Mouse (Mus musculus) midbrain, embryonic 12.5 days (tissue): ENCODE data around the gene Erbb4. TPM values are rescaled to one million over a fixed set of nuclear protein-coding genes. Genes with fewer than 3 reads are reported as not detected.

Experiments used
- ATAC-seq: fragments of 200-750 bp; cut with Nextera tagmentation; 2 replicates; pipeline ENCODE4 v1.8.0; 2017; ENCODE audit warnings: low read depth, moderate TSS enrichment, moderate library complexity; ENCODE audit not compliant: low FRiP score
- H3K27ac ChIP-seq: fragments of 300-500 bp; sonication (generic); replicated peaks from 2 replicates; pipeline ENCODE4 v1.5.1; 2016; ENCODE audit warnings: mild to moderate bottlenecking
- H3K27me3 ChIP-seq: fragments of 300-500 bp; sonication (generic); 2 replicates; pipeline ENCODE4 v1.6.1; 2016; ENCODE audit warnings: mild to moderate bottlenecking
- H3K36me3 ChIP-seq: fragments of 300-500 bp; sonication (generic); 2 replicates; pipeline ENCODE4 v1.6.1; 2016
- H3K4me1 ChIP-seq: fragments of 300-500 bp; sonication (generic); 2 replicates; pipeline ENCODE4 v1.6.1; 2016
- H3K4me2 ChIP-seq: fragments of 300-500 bp; sonication (generic); replicated peaks from 2 replicates; pipeline ENCODE4 v1.6.1; 2016; ENCODE audit warnings: mild to moderate bottlenecking, moderate library complexity
- H3K4me3 ChIP-seq: fragments of 300-500 bp; sonication (generic); 2 replicates; pipeline ENCODE4 v1.5.1; 2016; ENCODE audit warnings: mild to moderate bottlenecking
- H3K9ac ChIP-seq: fragments of 300-500 bp; sonication (generic); replicated peaks from 2 replicates; pipeline ENCODE4 v1.6.1; 2016; ENCODE audit warnings: mild to moderate bottlenecking, moderate library complexity
- H3K9me3 ChIP-seq: fragments of 300-500 bp; sonication (generic); 2 replicates; pipeline ENCODE4 v1.6.1; 2016; ENCODE audit warnings: mild to moderate bottlenecking
- WGBS: fragments of 180-500 bp; shearing (Covaris S2); methylation state at CpG from one replicate; pipeline ENCODE4 v1.1.7; 2016; 5-methylcytosine and 5-hydroxymethylcytosine counted together
- polyA plus RNA-seq: library from polyadenylated mRNA; unstranded; fragments of >200 nt; fragmentation: Nextera tagmentation; extraction: Ambion mirVana; gene quantifications from 2 replicates; pipeline ENCODE4 v1.2.1, GENCODE M21; 2016

The Erbb4 gene
- polyA plus RNA-seq, 1 experiment from 2014 or later, result 11.1 TPM

- 16% methylated on average over 4 of the region's 4 CpGs for WGBS
- Histone ChIP-seq H3K9ac (no peak overlapping the region), H3K4me2 (no peak overlapping the region), H3K27me3 (no peaks in the 10 kb centered on the region), H3K36me3 (no peaks in the 10 kb centered on the region), H3K9me3 (no peaks in the 10 kb centered on the region), H3K27ac (no peak overlapping the region), H3K4me1 (peaks cover 25% of the 10 kb centered on the region), H3K4me3 (no peak overlapping the region)
- no peak for ATAC-seq
Measured at GRCm38 (mm10) chr1:69023157-69023925, 84.5 kb downstream of the Erbb4 start.

GRCm38 (mm10) chr1:69009800-69010505 lies 97.9 kb downstream of the Erbb4 start:
- WGBS, result 78% methylated on average over 5 of the region's 5 CpGs

DNA sequence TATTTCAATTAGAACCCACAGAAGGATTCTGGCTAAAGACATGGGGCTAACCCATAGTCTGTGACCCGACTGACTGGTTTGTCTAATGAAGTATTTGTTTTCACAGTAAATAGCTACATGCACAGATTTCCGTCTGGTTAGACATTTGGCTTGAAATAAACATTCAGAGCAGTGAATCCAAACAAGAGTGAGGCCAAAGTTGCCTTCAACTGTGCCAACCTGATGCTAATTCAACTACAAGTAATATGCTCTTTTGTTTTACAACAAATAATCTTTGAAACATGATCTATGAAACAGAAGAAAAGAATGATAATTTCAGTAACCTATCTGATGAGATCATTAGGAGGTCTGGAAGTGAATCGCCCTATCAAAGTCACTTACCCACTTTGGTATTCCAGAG lies 106.5 kb downstream of the Erbb4 start:
- Histone ChIP-seq H3K27me3 (no peaks in the 10 kb centered on the region), H3K9me3 (no peaks in the 10 kb centered on the region), H3K4me1 (no peaks in the 10 kb centered on the region; the same call in 1 of the 2 replicates), H3K36me3 (no peaks in the 10 kb centered on the region), H3K27ac (no peak overlapping the region), H3K4me3 (no peak overlapping the region), H3K9ac (no peak overlapping the region), H3K4me2 (no peak overlapping the region)
- no peak for ATAC-seq
- 82% methylated on average over 3 of the region's 3 CpGs for WGBS

More at GRCm38 (mm10) chr1:69009800-69010505, 97.9 kb downstream of the Erbb4 start:
- no peak overlapping the region for H3K4me3 ChIP-seq
- no peaks in the 10 kb centered on the region; the same call in 1 of the 2 replicates for H3K4me1 ChIP-seq
- H3K27me3 ChIP-seq, result no peaks in the 10 kb centered on the region
- no peak overlapping the region for H3K9ac ChIP-seq
- no peak overlapping the region for H3K4me2 ChIP-seq
- no peaks in the 10 kb centered on the region for H3K36me3 ChIP-seq
- no peaks in the 10 kb centered on the region for H3K9me3 ChIP-seq
- no peak overlapping the region for H3K27ac ChIP-seq
- ATAC-seq, result no peak

- no peaks in the 10 kb centered on the region for H3K36me3 ChIP-seq
- no peak overlapping the region for H3K27ac ChIP-seq
- ATAC-seq, result no peak
- no peaks in the 10 kb centered on the region for H3K27me3 ChIP-seq
- no peak overlapping the region for H3K4me3 ChIP-seq
- no peaks in the 10 kb centered on the region for H3K9me3 ChIP-seq
- H3K4me1 ChIP-seq, result no peaks in the 10 kb centered on the region
- no peak overlapping the region for H3K9ac ChIP-seq
- no peak overlapping the region for H3K4me2 ChIP-seq
- WGBS, result 81% methylated on average over 2 of the region's 2 CpGs
Measured at GRCm38 (mm10) chr1:68979251-68979650, 128.6 kb downstream of the Erbb4 start.

- Histone ChIP-seq H3K9ac (no peak overlapping the region), H3K4me1 (peaks cover 1% of the 10 kb centered on the region; the same call in 1 of the 2 replicates), H3K4me2 (no peak overlapping the region), H3K4me3 (no peak overlapping the region), H3K27ac (no peak overlapping the region), H3K27me3 (no peaks in the 10 kb centered on the region), H3K9me3 (no peaks in the 10 kb centered on the region), H3K36me3 (no peaks in the 10 kb centered on the region)
- ATAC-seq, result no peak
- 87% methylated on average over 3 of the region's 3 CpGs for WGBS
Measured at GRCm38 (mm10) chr1:68978571-68978970, 129.3 kb downstream of the Erbb4 start.

DNA sequence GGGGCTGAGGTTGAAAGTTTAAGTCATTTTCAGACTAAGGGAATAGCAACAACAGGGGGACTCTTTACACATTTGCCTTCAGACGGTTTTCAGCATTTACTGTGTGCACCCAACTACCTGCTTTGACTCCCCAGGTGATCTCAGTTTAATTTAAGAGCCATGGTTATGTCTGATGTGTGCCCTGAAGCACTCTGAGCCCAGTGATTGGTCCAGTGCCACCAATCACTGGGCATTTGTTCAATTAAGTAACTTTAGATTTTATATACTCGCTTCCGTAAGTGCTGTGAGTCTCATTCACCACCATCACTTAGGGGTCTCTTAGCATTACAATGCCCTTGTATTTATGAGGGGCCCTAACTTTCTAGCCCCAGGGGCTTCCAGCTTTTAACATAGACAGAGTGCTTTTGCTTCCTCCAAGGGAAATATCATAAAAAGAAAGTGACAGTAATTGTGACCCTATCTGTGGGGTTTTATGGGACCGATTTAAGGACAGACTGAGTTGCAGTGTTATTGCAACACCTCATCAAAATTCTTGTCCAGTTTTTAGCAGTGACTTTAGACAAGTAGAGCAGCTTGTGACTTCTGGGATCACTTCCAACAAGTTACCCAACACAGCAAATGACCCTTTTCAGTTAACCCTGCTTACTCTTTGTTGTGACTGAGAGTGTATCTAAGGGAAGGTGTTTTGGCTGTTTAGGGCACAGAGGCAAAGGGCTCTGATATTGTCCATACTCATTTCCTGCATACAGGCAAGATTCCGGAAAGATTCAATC lies 134.3 kb downstream of the Erbb4 start:
- no peak for ATAC-seq
- Histone ChIP-seq H3K36me3 (no peaks in the 10 kb centered on the region), H3K9ac (no peak overlapping the region), H3K4me1 (peaks cover 5% of the 10 kb centered on the region; the same call in 1 of the 2 replicates), H3K27ac (no peak overlapping the region), H3K4me2 (no peak overlapping the region), H3K27me3 (no peaks in the 10 kb centered on the region), H3K9me3 (no peaks in the 10 kb centered on the region), H3K4me3 (no peak overlapping the region)
- WGBS, result 76% methylated on average over 5 of the region's 5 CpGs

GRCm38 (mm10) chr1:68964127-68964526 lies 143.7 kb downstream of the Erbb4 start:
- no peak overlapping the region for H3K9ac ChIP-seq
- no peak overlapping the region for H3K27ac ChIP-seq
- H3K27me3 ChIP-seq, result no peaks in the 10 kb centered on the region
- H3K4me3 ChIP-seq, result no peak overlapping the region
- no peaks in the 10 kb centered on the region for H3K9me3 ChIP-seq
- H3K4me1 ChIP-seq, result peaks cover 10% of the 10 kb centered on the region
- ATAC-seq, result no peak
- H3K4me2 ChIP-seq, result no peak overlapping the region
- H3K36me3 ChIP-seq, result no peaks in the 10 kb centered on the region

- peaks cover 12% of the 10 kb centered on the region for H3K4me1 ChIP-seq
- no peak overlapping the region for H3K4me3 ChIP-seq
- 0 out of 2 replicates have a peak overlapping the region, but pooled peaks have one; percentile 0 for H3K4me2 ChIP-seq
- ATAC-seq, result peak; percentile 62; the same call in 1 of the 2 replicates
- H3K9me3 ChIP-seq, result no peaks in the 10 kb centered on the region
- no peak overlapping the region for H3K27ac ChIP-seq
- no peaks in the 10 kb centered on the region for H3K27me3 ChIP-seq
- H3K9ac ChIP-seq, result no peak overlapping the region
- WGBS, result 21% methylated on average over 2 of the region's 2 CpGs
- H3K36me3 ChIP-seq, result no peaks in the 10 kb centered on the region
Measured at GRCm38 (mm10) chr1:68961365-68962116, 146.3 kb downstream of the Erbb4 start.

GRCm38 (mm10) chr1:68956766-68957533 lies 150.9 kb downstream of the Erbb4 start:
- Histone ChIP-seq H3K4me2 (no peak overlapping the region), H3K4me1 (peaks cover 12% of the 10 kb centered on the region), H3K9ac (no peak overlapping the region), H3K4me3 (no peak overlapping the region), H3K36me3 (no peaks in the 10 kb centered on the region), H3K27ac (no peak overlapping the region), H3K9me3 (no peaks in the 10 kb centered on the region), H3K27me3 (no peaks in the 10 kb centered on the region)
- no peak; the same call in 1 of the 2 replicates for ATAC-seq
- WGBS, result 49% methylated on average over 4 of the region's 4 CpGs

GRCm38 (mm10) chr1:68955482-68955881 lies 152.4 kb downstream of the Erbb4 start:
- ATAC-seq, result no peak
- peaks cover 2% of the 10 kb centered on the region; the same call in 1 of the 2 replicates for H3K4me1 ChIP-seq
- H3K4me3 ChIP-seq, result no peak overlapping the region
- no peaks in the 10 kb centered on the region for H3K36me3 ChIP-seq
- no peaks in the 10 kb centered on the region for H3K27me3 ChIP-seq
- H3K9ac ChIP-seq, result no peak overlapping the region
- H3K9me3 ChIP-seq, result no peaks in the 10 kb centered on the region
- H3K27ac ChIP-seq, result no peak overlapping the region
- WGBS, result 55% methylated on average over 2 of the region's 2 CpGs
- H3K4me2 ChIP-seq, result no peak overlapping the region

DNA sequence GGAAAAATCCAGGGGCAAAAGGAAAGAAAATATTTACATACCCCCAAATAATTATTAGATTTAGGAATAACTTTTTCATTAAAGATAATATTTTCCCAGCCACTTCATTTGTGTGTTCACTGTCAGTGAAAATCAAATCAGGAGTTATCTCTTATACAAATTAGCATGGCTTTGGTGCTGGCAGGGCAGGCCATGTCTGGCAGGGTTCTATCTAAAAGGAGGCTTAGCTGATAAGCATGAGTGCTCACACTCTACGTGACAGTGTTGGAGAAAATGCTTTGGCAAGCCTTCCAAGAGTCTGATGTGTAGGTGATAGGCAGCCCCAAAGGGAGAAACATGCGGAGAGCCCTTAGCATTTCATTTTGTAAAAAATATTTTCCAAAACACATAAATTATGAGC lies 164.7 kb downstream of the Erbb4 start:
- 29% methylated on average over 2 of the region's 2 CpGs for WGBS
- Histone ChIP-seq H3K9me3 (no peaks in the 10 kb centered on the region), H3K27ac (no peak overlapping the region), H3K4me1 (no peaks in the 10 kb centered on the region), H3K4me3 (no peak overlapping the region), H3K9ac (no peak overlapping the region), H3K36me3 (no peaks in the 10 kb centered on the region), H3K27me3 (no peaks in the 10 kb centered on the region), H3K4me2 (no peak overlapping the region)
- no peak for ATAC-seq
